Mouse (Mus musculus) limb, embryonic 15.5 days (tissue): ENCODE measurements around the gene Mrpl57. TPM values are rescaled to one million over a fixed set of nuclear protein-coding genes. Genes with fewer than 3 reads are reported as not detected.

Experiments
- ATAC-seq: fragments of 200-750 bp; cut with Nextera tagmentation; 2 replicates; pipeline ENCODE4 v1.8.0; 2017; ENCODE audit warnings: low read depth, moderate TSS enrichment; ENCODE audit not compliant: insufficient number of reproducible peaks, low FRiP score, low TSS enrichment
- H3K27ac ChIP-seq: fragments of 300-500 bp; sonication (generic); 2 replicates; pipeline ENCODE4 v1.5.1; 2015; ENCODE audit warnings: moderate library complexity, mild to moderate bottlenecking, inconsistent platforms
- H3K27me3 ChIP-seq: fragments of 300-500 bp; sonication (generic); 2 replicates; pipeline ENCODE4 v1.6.1; 2015; ENCODE audit warnings: inconsistent platforms
- H3K36me3 ChIP-seq: fragments of 300-500 bp; sonication (generic); 2 replicates; pipeline ENCODE4 v1.6.1; 2015; ENCODE audit warnings: inconsistent platforms
- H3K4me1 ChIP-seq: fragments of 300-500 bp; sonication (generic); 2 replicates; pipeline ENCODE4 v1.6.1; 2015; ENCODE audit warnings: inconsistent platforms
- H3K4me2 ChIP-seq: fragments of 300-500 bp; sonication (generic); 2 replicates; pipeline ENCODE4 v1.6.1; 2015; ENCODE audit warnings: mild to moderate bottlenecking, inconsistent platforms
- H3K4me3 ChIP-seq: fragments of 300-500 bp; sonication (generic); 2 replicates; pipeline ENCODE4 v1.5.1; 2015; ENCODE audit warnings: mild to moderate bottlenecking, inconsistent platforms
- H3K9ac ChIP-seq: fragments of 300-500 bp; sonication (generic); 2 replicates; pipeline ENCODE4 v1.6.1; 2015; ENCODE audit warnings: inconsistent platforms
- H3K9me3 ChIP-seq: fragments of 300-500 bp; sonication (generic); 2 replicates; pipeline ENCODE4 v1.6.1; 2016; ENCODE audit warnings: inconsistent platforms
- WGBS: fragments of 180-500 bp; shearing (Covaris S2); methylation state at CpG from one replicate; pipeline ENCODE4 v1.1.7; 2015; 5-methylcytosine and 5-hydroxymethylcytosine counted together
- microRNA-seq: library from miRNA; unstranded; fragments of <30 nt; microRNA quantifications from one replicate; pipeline ENCODE4, GENCODE M21; 2016
- polyA plus RNA-seq: library from polyadenylated mRNA; unstranded; fragments of >200 nt; fragmentation: Nextera tagmentation; extraction: Ambion mirVana; gene quantifications from 2 replicates; pipeline ENCODE4 v1.2.1, GENCODE M21; 2015

Gene Mrpl57
- polyA plus RNA-seq, 1 experiment from 2014 or later, result 153 TPM

- Histone ChIP-seq H3K4me3 (no peak overlapping the region), H3K27ac (no peak overlapping the region), H3K27me3 (no peaks in the 10 kb centered on the region), H3K9ac (no peak overlapping the region), H3K9me3 (no peaks in the 10 kb centered on the region), H3K4me1 (no peaks in the 10 kb centered on the region), H3K36me3 (peaks cover 56% of the 10 kb centered on the region), H3K4me2 (no peak overlapping the region)
- WGBS, result 57% methylated on average over 2 of the region's 2 CpGs
- ATAC-seq, result no peak
Measured at GRCm38 (mm10) chr14:57863129-57863528, 37.1 kb downstream of the Mrpl57 start.

GRCm38 (mm10) chr14:57865256-57865655, 39.2 kb downstream of the Mrpl57 start:
- no peaks in the 10 kb centered on the region for H3K4me1 ChIP-seq
- H3K9me3 ChIP-seq, result no peaks in the 10 kb centered on the region
- no peak overlapping the region for H3K27ac ChIP-seq
- no peak overlapping the region for H3K4me3 ChIP-seq
- H3K36me3 ChIP-seq, result peaks cover 61% of the 10 kb centered on the region
- no peaks in the 10 kb centered on the region for H3K27me3 ChIP-seq
- H3K9ac ChIP-seq, result no peak overlapping the region
- no peak for ATAC-seq
- 87% methylated on average over 3 of the region's 3 CpGs for WGBS
- no peak overlapping the region for H3K4me2 ChIP-seq

DNA sequence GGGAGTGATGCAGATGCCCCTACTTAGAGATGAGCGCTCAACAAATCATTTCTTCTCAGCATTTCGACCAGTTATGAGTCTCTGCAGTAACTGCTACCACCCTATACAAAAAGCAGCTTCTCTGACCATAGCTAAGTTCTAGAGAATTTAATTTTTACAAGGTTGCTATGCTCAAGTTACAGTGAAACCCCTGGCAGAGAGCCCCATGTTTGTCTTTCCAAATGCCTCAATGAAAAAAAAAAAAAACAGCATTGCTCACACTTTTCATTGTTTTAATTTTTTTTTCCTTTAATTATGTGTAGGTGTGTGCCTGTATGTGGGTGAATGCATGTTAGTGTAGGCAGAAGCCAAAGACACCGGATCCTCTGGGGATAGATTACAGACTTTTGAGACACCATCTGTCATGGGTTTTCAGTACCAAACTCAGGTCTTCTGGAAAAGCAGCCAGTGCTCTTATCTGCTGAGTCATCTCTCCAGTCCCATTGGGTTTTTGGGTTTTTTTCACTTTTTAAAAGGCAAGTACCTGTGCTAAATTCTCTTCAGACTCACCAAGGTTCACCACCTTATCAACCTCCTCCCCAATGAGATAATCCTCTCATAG, 40.7 kb downstream of the Mrpl57 start:
- H3K27ac ChIP-seq, result no peak overlapping the region
- H3K4me2 ChIP-seq, result no peak overlapping the region
- H3K9ac ChIP-seq, result no peak overlapping the region
- no peaks in the 10 kb centered on the region for H3K4me1 ChIP-seq
- ATAC-seq, result no peak
- H3K9me3 ChIP-seq, result no peaks in the 10 kb centered on the region
- no peak overlapping the region for H3K4me3 ChIP-seq
- peaks cover 54% of the 10 kb centered on the region for H3K36me3 ChIP-seq
- no peaks in the 10 kb centered on the region for H3K27me3 ChIP-seq
- WGBS, result 83% methylated on average over 3 of the region's 3 CpGs

DNA sequence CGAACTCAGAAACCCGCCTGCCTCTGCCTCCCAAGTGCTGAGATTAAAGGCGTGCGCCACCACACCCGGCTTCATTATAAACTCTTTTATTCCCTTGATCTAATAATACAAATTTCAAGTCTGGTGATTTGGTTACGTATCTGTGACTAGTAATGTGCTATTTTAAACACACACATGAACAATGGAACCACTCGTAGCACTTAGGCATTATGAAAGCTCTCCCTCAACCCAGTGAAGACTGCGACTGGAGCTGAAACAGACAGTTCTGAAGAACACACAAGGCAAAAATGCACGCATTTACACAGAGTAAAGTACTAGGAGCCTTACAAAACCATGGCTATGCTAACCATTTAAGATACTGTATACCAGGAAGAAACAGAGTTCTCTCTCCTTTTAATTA, 51.9 kb downstream of the Mrpl57 start:
- Histone ChIP-seq H3K4me1 (peaks cover 5% of the 10 kb centered on the region), H3K27me3 (no peaks in the 10 kb centered on the region), H3K36me3 (peaks cover 7% of the 10 kb centered on the region; the same call in 1 of the 2 replicates), H3K4me2 (no peak overlapping the region), H3K4me3 (no peak overlapping the region), H3K27ac (no peak overlapping the region), H3K9me3 (no peaks in the 10 kb centered on the region), H3K9ac (no peak overlapping the region)
- no peak for ATAC-seq
- 94% methylated on average over 9 of the region's 9 CpGs for WGBS

Small RNA genes lying within 50 kb of the gene (microRNA-seq; reads per million reads assigned to microRNA genes)
- gene Mir3077, result not detected

Other genes starting within 250 kb of the Mrpl57 start
- gene Xpo4, start 160.8 kb upstream of the Mrpl57 start, polyA plus RNA-seq, result 18.7 and 19.1 TPM in 2 replicates
- gene Gm49361, start 80.1 kb upstream of the Mrpl57 start, polyA plus RNA-seq, result not detected in 2 replicates
- 25.0 and 28.0 TPM in 2 replicates for gene Lats2, start 67.8 kb upstream of the Mrpl57 start, polyA plus RNA-seq
- 19.2 and 22.4 TPM in 2 replicates for gene Sap18, start 28.1 kb upstream of the Mrpl57 start, polyA plus RNA-seq
- gene Ska3, start within 50 bp of the Mrpl57 start, polyA plus RNA-seq, result 26.9 and 27.5 TPM in 2 replicates
- 72.5 and 74.9 TPM in 2 replicates for gene Zdhhc20, start 64.0 kb downstream of the Mrpl57 start, polyA plus RNA-seq
- 92.9 and 95.1 TPM in 2 replicates for gene Micu2, start 173.0 kb downstream of the Mrpl57 start, polyA plus RNA-seq
- 11.0 and 12.4 TPM in 2 replicates for gene Fgf9, start 244.3 kb downstream of the Mrpl57 start, polyA plus RNA-seq